Mouse (Mus musculus) activated CD4-positive, CD25-positive, alpha-beta regulatory T cell, adult 4 months (primary cell): ENCODE measurements around the gene Lrp5. TPM values are rescaled to one million over a fixed set of nuclear protein-coding genes. Genes with fewer than 3 reads are reported as not detected.
A peak's percentile ranks its signal among the peaks of the same experiment; 100 is the strongest.

Experiments
- ATAC-seq: one replicate; pipeline ENCODE4 v1.8.0; 2017
- polyA plus RNA-seq, 2 experiments: library from polyadenylated mRNA; unstranded; fragments of 100-300 nt; shearing (Covaris generic); gene quantifications; one replicate each; pipeline ENCODE4 v1.2.1; 2017

Lrp5 gene
- under 1 TPM in 1 of 2 experiments, not detected in 1; 0.09 TPM for polyA plus RNA-seq

DNA sequence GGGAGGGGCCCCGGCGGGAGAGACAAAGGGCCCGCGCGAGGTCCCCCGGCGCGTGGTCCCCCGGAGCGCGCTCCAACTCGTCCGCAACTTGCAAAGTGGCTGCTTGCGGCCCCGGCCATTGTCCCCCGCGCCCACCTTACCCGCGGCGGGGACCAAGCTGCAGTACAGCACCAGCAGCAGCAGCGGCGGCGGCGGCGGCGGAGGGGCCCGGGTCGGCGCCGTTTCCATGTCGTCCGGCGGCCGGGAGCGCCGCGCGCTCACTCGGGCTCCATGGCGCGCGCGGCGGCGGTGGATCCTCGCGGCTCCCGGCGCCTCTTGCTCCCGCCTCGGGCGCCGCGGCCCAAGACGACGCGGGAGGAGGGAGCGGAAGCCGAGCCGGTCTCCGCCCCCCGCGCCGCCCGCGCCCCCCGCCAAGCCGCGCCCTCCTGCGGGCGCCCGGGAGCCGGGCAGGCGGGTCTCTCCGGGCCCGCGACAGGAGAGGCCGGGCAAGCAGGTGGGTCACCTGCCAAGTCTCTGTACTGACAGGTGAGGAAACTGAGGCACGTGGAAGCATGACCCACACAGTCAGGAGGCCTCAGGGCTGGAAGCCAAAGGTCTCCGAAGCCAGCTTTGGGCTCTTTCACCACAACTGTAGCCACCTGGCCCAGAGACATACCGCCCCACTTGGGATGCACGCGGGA lies at the start of gene Lrp5:
Lrp5 (minus strand) TSS at position 350 of the 680 bp plus-strand sequence.
- no peak for ATAC-seq

DNA sequence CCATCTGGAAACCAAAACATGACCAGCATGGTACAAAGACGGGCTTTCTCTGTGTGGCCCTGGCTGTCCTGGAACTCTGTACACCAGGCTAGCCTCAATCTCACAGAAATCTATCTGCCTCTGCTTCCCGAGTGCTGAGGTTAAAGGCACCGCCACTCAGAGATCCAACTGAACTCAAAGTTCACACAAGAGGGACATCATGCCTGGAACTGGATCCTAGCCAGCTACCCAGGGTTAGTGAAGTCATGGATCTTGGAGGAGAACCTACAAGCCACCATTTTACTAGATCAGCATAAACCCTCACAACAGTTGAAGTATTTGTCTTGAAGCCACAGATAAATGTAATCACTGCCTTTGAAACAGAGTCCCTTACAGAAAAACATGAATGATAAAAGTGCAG lies 49.6 kb upstream of the Lrp5 start:
- ATAC-seq = no peak

DNA sequence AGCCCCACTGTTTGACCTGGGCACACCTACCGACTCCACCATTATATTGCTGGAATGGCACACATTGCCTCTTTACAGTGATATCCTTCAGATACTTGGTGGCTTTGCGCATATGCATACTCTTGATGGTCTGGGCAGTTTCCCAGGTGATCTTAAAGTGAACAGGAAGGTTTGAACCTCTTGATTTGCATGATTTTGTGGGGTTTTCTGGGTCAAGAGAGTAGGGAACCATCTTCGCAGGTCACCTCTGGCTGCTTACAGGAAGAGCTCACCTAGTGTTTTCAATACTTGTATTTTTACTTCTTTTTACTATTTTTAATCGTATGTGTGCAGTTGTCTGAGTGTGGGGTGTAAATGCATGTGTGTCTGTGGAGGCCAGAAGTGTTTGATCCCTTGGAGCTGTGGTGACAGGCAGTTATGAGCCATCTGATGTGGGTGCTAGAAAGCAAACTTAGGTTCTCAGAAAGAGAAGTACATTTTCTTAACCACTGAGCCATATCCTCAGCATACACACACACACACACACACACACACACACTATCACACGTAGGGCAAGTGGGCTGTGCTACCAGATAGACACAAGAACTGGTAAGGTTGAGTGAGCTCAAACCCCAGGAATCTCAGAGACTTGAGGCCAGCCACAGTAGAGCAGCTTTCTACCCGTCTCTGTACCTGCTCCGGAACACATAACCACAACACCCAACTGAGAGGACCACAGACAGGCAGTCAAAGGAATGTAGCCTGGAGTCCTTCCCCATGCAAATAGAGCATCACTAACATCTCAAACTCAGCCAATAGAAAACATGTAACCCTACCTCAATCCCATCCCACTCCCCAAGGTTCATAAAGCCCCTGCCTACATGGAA lies 44.6 kb upstream of the Lrp5 start:
- ATAC-seq = no peak

DNA sequence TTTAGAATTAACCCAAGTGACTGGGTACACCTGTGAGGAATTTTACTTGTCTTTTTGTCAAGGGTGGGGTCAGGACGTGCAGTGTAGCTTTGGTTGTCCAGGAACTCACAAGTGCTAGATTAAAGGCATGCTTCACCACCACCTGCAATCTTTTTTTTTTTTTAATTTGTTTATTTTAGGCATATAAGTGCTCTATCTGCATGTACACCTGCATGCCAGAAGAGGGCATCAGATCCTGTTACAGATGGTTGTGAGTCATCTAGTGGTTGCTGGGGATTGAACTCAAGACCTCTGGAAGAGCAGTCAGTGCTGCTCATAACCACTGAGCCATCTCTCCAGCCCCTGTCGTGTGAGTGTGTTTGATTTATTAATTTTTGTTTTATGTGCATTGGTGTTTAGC lies 42.5 kb upstream of the Lrp5 start:
- no peak for ATAC-seq

DNA sequence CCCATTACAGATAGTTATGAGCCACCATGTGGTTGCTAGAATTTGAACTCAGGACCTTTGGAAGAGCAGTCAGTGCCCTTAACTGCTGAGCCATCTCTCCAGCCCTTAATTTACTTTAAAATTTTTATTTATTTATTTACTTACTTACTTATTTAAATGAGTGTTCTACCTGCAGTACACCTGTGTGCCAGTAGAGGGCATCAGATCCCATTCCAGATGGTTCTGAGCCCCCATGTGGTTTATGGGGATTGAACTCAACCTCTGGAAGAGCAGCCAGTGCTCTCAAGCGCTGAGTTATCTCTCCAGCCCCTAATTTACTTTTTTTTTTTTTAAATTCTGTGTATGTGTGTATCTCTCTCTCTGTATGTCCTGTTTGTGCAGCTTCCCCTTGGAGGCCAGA lies 38.4 kb upstream of the Lrp5 start:
- ATAC-seq = no peak

DNA sequence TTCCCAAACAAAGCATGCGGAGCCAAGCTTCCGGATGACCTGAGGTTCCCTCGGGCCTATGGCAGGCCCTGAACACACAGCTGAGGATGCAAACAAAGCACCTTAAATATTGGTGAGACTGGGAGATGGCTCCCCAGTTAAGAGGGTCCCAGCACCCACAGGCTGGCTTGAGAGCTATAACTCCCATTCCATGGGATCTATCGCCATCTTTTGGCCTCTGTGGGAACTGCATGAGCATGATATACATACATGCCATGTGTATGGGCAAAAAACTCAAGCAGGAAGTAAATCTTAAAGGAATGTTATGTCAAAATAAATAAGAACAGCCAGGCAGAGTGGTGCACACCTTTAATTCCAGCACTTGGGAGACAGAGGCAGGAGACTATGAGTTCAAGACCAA lies 37.5 kb upstream of the Lrp5 start:
- no peak for ATAC-seq

DNA sequence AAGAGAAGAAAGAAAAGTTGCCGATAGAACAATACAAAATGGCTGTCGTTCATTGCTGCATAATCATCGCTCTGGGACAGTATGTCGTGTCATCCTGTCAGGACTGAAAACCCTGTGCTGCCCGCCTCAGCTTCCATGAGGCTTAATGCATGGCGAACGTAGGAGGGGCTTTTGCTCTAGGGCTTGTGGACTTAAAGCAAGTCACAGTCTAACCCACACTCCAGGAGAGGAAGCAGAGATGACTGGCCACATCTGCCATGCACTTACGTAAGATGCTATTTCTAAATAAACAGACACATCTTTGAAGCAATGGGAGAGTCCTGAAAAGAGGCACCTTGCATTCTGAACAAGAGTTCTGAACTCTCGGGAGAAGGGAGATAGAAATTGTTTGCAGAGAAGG lies 36.8 kb upstream of the Lrp5 start:
- ATAC-seq = no peak

DNA sequence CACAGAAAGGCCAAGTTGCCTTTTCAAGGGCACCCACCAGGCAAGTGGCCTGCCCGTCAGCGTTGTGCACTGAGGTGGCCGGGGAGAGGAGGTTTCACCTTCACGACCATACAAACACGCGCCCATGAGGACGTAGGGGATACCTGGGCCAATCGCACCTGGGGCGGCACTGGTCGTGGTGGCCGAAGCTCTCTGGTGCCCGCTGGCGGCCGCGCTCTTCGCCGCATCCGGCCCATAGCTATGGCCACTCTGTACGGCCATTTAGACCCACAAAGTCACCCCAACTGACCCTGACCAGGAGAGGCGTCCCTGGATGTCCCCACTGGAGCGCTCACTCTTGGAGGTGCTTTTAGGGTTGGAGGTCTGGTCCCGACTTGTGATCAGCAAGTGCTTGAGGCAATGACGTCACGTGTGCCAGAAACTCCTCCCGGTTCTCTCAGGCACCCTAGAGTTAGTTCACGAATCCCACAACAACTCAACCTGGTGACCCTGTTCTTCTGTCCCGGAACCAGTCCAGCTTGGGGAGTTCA lies 33.1 kb upstream of the Lrp5 start:
- ATAC-seq = peak; percentile 36

DNA sequence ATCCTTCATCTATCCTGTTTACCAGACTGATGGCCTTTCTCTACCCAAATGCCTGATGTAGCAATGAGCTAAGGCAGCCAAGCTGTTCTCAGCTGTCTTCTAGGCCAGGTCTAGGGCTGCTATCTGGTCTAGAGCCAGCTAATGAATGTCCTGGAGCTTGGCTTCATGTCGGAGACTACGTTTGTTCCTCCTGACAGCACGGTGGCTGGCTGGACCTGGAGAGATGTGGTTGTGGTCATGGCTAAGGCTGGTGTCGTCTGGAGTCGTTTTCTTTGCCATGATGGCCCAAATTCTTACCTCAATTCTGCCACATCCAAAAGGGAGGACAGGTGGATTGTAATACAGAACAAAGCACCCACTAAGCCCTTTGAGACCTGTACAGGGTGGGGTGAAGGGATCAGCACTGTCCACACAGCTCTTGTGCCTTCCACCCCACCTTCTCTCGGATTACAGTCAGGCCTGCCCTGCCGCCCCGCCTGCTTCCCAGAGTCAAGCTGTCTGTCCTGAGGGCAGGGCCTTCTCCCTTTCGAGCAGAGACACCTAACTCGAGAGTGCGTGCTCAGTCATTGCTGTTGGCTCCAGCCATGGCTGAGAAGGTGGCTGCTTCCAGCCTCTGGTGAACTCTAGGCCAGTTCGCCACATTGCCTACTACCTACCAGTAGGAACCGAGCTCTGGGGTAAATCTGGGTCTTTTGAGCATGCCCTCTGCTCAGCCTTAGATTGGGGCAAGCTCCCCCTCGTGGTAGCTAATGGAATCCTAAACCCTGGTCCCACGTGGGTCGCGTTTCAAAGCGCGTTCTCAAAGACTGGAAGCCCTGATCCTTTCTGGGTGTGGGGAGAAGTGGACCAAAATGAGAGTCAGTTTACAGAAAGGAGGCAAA lies 32.4 kb upstream of the Lrp5 start:
- peak; percentile 82 for ATAC-seq

DNA sequence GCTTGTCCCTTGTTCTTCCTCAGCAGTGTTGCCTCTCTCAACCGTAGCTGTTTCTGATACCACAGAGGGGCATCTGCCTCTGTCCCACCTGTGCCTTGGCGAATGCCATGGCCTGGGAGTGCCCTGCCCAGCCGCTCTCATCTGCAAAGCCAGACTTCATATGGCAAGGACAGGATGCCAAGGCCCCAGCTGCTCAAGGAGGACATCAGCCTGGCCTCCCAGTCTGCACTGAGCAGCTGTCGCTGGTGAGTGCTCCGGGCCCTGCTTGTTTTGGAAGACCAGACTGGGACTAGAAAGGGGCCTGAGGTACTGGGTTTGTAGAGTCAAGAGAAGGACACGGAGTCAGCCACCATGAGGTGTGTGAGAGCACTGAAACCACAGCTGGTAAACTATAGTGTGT lies 28.0 kb upstream of the Lrp5 start:
- no peak for ATAC-seq

DNA sequence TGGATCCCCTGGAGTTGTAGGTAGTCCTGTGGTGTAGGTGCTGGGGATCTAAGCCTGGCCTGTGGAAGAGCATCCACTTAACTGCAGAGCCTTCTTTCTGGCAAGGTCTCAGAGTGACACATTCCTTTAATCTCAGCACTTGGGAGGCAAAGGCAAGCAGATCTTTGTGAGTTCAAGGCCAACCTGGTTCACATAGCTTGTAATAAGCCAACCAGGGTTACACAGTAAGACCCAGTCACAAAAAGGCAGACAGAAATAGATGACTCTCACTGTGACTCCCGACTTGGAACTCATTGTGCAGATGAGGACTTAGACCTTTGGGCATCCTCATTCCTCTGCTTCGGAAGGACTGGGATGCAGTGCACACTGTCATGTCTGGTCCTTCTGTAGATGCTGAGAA lies 24.1 kb upstream of the Lrp5 start:
- no peak for ATAC-seq

DNA sequence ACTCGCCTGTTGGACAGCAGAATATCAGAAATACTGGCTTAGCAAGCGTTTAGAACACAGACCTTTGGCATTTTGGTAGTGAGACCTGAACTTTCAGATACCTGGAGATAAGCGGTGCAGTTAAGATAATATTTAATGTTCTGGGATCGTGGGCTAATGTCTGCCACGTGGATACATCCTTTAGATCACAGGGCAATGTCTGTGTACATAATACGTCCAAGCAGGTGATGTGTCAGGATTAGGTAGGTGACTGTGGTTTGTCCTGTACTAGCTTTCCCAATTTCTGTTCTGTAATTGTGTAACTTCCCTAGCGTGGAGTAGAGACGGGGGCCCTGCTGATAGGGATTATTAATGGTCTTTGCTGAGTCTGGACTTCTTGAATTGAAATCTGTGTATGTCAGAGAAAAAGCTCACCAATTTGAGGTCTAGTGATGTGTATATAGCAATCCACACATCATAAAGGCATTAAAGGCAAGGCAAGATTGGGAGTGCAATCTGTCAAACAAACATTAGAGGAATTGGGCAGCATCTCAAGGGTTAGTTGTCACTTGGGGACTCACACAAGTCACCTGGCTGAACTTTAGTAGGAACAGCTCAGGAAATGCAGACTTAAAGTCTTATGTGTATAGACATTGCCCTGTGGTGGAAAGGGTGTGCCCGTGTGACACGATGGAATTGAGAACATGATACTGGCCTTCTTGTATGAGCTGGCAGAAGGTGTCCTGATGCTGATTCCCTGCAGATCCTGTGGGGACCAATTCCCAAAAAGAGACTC lies 22.8 kb upstream of the Lrp5 start:
- ATAC-seq = no peak

DNA sequence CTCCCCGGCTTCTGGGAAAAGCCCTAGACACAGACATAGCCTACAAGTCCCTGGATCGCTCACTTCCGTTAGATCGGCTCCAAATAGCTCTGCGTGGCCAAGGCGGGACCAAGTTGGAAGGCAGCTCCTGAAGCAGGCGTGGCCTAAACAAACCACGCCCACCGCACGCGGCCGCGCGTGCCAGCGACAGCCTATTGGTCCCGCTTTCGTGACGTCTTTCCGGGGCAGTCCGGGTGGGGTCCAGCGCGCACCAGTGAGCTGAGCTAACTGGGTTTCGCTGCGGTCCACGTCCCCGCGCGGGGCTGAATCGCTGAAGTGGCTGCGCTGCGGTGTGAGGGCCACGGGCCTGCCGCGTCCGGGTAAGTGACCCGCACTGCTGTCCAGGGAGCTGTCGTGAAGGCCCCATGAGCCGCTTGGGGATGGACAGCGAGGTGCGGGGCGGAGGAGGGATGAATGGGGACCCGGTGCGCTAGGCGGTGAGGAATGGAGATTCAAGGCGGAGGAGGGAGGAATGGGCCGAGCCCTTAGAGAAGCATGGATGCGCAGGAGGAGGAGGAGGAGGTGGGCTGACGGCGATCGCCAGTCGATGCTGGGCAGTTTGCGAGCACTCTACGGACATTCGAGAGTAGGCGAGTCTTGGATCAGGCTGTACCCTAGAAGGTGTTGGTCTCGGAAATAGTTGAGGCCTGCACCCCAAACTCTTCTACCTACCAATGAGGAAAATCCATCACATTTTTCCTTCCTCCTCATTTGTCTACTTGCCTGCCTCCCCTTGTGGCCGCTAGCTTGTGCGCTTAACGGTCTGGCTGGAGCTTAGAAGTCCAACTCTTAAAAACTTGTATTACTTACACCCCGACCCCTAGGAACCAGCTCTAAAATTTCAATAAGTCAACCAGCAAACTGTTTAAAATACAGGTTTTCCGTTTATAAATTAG lies 22.0 kb upstream of the Lrp5 start, which contains the start of gene 1810055G02Rik:
1810055G02Rik (plus strand) TSS at position 216 of the 935 bp plus-strand sequence.
- peak; percentile 97 for ATAC-seq

DNA sequence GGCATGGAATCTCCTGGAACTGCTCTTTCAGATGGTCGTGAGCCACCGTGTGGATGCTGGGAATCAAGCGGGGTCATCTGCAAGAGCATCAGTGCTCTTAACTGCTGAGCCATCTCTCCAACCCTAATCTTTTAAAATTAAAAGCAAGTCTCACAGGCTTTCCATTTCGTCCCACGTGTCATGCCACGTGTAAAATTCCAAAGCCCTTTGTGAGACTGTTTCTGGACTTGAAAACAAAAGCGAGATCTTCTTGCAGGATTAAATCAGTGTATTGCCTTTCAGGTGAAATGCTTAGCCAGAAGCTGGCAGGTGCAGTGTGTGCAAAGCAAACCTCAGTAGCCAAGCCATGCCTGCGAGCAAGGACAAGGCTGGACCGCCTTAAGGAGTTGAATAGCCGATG lies 21.2 kb upstream of the Lrp5 start:
- no peak for ATAC-seq

DNA sequence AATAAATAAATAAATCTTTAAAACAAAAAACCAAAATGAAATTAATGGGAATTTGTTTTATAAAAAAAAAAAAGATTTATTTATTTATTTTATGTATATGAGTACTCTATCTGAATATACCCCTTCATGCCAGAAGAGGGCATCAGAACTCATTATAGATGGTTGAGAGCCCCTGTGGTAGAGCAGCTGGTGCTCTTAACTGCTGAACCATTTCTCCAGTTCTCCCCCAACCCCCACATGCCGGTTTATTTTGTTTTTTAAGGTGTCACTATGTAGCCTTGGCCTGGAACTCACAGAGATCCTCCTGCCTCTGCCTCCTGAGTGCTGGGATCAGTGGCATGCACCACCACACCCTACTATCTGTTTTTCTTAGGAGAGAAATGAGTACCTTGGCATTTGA lies 19.9 kb upstream of the Lrp5 start:
- ATAC-seq = no peak

DNA sequence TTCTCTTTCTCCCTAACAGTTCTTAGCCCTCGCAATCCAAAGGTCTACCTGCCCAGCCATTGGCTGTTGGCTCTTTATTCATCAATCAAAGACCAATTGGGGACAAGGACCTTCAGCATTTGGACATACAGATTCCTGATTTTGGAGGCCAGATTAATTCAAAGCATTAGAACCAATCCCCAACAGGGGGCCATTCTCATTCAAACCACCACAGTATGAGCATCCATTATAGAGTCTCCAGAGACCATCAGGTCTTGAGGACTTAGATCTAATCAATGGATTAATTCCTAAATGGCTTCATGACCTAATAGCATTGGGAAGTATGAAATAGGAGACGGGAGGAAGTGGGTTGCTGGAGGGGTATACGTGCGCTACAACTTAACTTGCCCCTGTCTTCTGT lies 16.1 kb upstream of the Lrp5 start:
- ATAC-seq = no peak

DNA sequence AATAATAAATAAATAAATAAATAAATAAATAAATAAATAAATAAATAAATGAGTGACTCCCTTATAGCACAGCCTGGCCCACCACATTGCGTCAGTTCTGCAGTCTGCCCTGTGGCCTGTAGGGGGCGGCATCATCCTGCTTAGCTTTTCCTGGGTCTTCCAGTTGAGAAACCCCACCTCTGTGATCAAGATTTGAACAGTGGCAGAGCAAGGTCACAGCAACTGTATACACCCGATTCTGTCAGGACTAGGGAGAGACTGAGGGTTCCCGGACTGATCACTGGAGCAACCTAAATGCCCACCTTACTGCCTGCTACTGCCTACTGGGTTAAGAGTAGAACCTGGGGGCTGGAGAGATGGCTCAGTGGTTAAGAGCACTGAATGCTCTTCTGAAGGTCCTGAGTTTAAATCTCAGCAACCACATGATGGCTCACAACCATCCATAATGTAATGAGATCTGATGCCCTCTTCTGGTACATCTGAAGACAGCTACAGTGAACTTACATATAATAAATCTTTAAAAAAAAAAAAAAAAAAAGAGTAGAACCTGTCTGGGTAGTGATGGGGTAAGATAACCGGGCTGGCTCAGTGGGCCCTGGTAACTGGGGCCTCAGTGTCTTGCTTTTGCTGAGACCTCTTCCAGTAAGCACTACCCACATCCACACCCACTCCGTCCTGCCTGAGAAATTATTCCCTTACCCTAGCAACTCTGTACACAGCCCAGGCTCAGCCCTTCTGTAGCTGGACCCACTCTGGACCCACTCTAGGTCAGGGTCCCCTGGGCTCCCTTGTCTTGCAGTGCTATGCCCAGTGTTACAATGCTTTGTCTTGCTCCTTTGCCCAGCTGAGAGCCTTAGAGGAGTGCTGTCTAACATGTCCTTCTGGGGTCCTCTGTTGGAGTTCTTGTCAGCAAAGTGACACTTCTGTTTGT lies 13.4 kb upstream of the Lrp5 start:
- ATAC-seq = peak; percentile 57

DNA sequence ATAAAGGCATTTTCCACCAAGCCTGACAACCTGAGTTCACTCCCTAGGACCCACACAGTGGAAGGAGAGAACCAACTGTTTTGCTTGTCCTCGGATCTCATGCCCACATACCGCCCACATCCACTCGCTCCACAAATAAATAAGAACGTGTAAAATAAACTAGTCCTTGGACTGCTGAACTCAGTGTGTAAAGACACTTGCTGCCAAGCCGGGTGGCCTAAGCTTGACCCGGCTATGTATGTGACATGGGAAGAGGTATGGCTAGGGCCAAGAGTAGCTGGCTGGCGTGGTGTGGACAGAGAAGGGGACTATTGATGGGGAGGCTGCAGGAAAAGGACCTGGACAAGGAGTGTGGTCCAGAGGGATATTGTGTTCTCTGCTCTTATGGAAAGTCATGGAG lies 11.7 kb upstream of the Lrp5 start:
- no peak for ATAC-seq

DNA sequence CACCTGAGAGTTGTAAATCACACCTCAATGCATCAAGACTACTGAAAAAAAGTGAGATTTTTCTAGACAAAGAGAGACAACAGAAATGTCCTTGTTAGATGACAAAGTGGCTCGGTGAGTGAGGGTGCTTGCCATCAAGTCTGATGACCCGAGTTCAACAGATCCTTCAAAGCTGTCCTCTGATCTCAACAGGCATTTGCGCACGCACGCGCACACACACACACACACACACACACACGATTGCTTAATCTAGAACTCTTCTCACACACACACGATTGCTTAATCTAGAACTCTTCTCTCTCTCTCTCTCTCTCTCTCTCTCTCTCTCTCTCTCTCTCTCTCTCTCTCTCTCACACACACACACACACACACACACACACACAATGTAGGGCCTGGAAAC lies 9.6 kb upstream of the Lrp5 start:
- ATAC-seq = no peak

DNA sequence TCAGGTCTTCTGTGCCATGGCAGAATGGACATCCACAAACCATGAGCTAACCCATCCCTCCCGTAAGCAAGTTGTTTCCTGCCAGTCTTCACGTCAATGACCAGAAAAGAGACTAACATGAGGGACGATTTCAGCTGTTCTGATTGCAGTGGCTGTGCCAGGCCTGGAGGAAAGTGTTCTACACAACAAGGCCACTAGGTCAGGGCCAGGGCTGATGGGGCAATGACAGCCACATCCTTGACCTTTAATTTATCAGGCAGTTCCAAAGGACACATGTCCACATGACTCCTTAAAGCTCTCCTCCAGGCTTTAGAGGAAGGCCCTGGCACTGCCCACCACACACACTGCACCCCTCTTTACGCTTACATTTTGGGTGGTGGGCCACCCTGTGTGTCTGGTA lies 9.1 kb upstream of the Lrp5 start:
- no peak for ATAC-seq
